Mouse (Mus musculus): ENCODE results near the gene Kcnd1. TPM values are rescaled to one million over a fixed set of nuclear protein-coding genes. Genes with fewer than 3 reads are reported as not detected.
"Not testable (repeated sequence)": the region's sequence is repeated elsewhere in the genome, so short reads cannot be mapped to it uniquely, and the experiment has no call there.

Gene Kcnd1
- polyA plus RNA-seq, 1 experiment from 2014 or later: 0.86 TPM

GRCm38 (mm10) chrX:7790309-7790708, 31.8 kb upstream of the Kcnd1 start:
- DNase-seq (ENCODE audit: low spot score, missing footprints) (no peak), ATAC-seq (ENCODE audit: low FRiP score) (peak; percentile 22; the same call in 1 of the 2 replicates)
- H3K9me3 ChIP-seq (ENCODE audit: control insufficient read depth, low read length): no peaks in the 10 kb centered on the region
- peaks cover 3% of the 10 kb centered on the region; the same call in 1 of the 2 replicates for H3K4me1 ChIP-seq (ENCODE audit: control insufficient read depth, insufficient read depth, low read length)
- WGBS: 20% methylated on average over 5 of the region's 5 CpGs
- peak overlapping the region; percentile 49 for H3K4me3 ChIP-seq (ENCODE audit: low read depth, low read length)
- peak overlapping the region; percentile 68 for H3K9ac ChIP-seq (ENCODE audit: low read length)
- no peak overlapping the region for H3K27ac ChIP-seq (ENCODE audit: low read depth, low read length)
- H3K36me3 ChIP-seq (ENCODE audit: control insufficient read depth, insufficient read depth, low read length): no peaks in the 10 kb centered on the region
- no peaks in the 10 kb centered on the region for H3K27me3 ChIP-seq (ENCODE audit: control insufficient read depth, insufficient read depth, low read length)
- peak overlapping the region; percentile 59 for H3K4me2 ChIP-seq

- ATAC-seq (ENCODE audit: low FRiP score) (no peak), DNase-seq (ENCODE audit: low spot score, missing footprints) (no peak)
- Histone ChIP-seq H3K9me3 (ENCODE audit: control insufficient read depth, low read length) (no peaks in the 10 kb centered on the region), H3K9ac (ENCODE audit: low read length) (no peak overlapping the region), H3K4me1 (ENCODE audit: control insufficient read depth, insufficient read depth, low read length) (peaks cover 3% of the 10 kb centered on the region; the same call in 1 of the 2 replicates), H3K4me3 (ENCODE audit: low read depth, low read length) (no peak overlapping the region), H3K27ac (ENCODE audit: low read depth, low read length) (no peak overlapping the region), H3K4me2 (no peak overlapping the region), H3K27me3 (ENCODE audit: control insufficient read depth, insufficient read depth, low read length) (no peaks in the 10 kb centered on the region), H3K36me3 (ENCODE audit: control insufficient read depth, insufficient read depth, low read length) (no peaks in the 10 kb centered on the region)
- 40% methylated on average over 3 of the region's 3 CpGs for WGBS
Observed at GRCm38 (mm10) chrX:7793361-7793760, 28.7 kb upstream of the Kcnd1 start.

- H3K36me3 ChIP-seq (ENCODE audit: control insufficient read depth, insufficient read depth, low read length): no peaks in the 10 kb centered on the region; the same call in 1 of the 2 replicates
- no peak overlapping the region for H3K27ac ChIP-seq (ENCODE audit: low read depth, low read length)
- ATAC-seq (ENCODE audit: low FRiP score) (no peak), DNase-seq (ENCODE audit: low spot score, missing footprints) (no peak)
- no peak overlapping the region for H3K9ac ChIP-seq (ENCODE audit: low read length)
- peaks cover 3% of the 10 kb centered on the region; the same call in 1 of the 2 replicates for H3K4me1 ChIP-seq (ENCODE audit: control insufficient read depth, insufficient read depth, low read length)
- no peak overlapping the region for H3K4me2 ChIP-seq
- H3K4me3 ChIP-seq (ENCODE audit: low read depth, low read length): no peak overlapping the region
- WGBS: 35% methylated on average over 7 of the region's 7 CpGs
- H3K9me3 ChIP-seq (ENCODE audit: control insufficient read depth, low read length): no peaks in the 10 kb centered on the region
- no peaks in the 10 kb centered on the region for H3K27me3 ChIP-seq (ENCODE audit: control insufficient read depth, insufficient read depth, low read length)
Observed at GRCm38 (mm10) chrX:7795016-7795415, 27.1 kb upstream of the Kcnd1 start.

GRCm38 (mm10) chrX:7797327-7797726, 24.8 kb upstream of the Kcnd1 start:
- ATAC-seq (ENCODE audit: low FRiP score): no peak

GRCm38 (mm10) chrX:7802157-7802556, 19.9 kb upstream of the Kcnd1 start:
- not testable (repeated sequence) for H3K27ac ChIP-seq (ENCODE audit: low read depth, low read length); DNase-seq (ENCODE audit: low spot score, missing footprints); H3K4me3 ChIP-seq (ENCODE audit: low read depth, low read length); ATAC-seq (ENCODE audit: low FRiP score); H3K36me3 ChIP-seq (ENCODE audit: control insufficient read depth, insufficient read depth, low read length); H3K27me3 ChIP-seq (ENCODE audit: control insufficient read depth, insufficient read depth, low read length); H3K4me2 ChIP-seq; H3K9ac ChIP-seq (ENCODE audit: low read length); H3K9me3 ChIP-seq (ENCODE audit: control insufficient read depth, low read length); H3K4me1 ChIP-seq (ENCODE audit: control insufficient read depth, insufficient read depth, low read length)
- WGBS: 96% methylated on average over 2 of the region's 2 CpGs

More at GRCm38 (mm10) chrX:7797327-7797726, 24.8 kb upstream of the Kcnd1 start:
- Histone ChIP-seq H3K4me1 (ENCODE audit: control insufficient read depth, insufficient read depth, low read length) (no peaks in the 10 kb centered on the region), H3K4me3 (ENCODE audit: low read depth, low read length) (no peak overlapping the region), H3K36me3 (ENCODE audit: control insufficient read depth, insufficient read depth, low read length) (no peaks in the 10 kb centered on the region; the same call in 1 of the 2 replicates), H3K9me3 (ENCODE audit: control insufficient read depth, low read length) (no peaks in the 10 kb centered on the region), H3K27ac (ENCODE audit: low read depth, low read length) (no peak overlapping the region), H3K4me2 (no peak overlapping the region), H3K27me3 (ENCODE audit: control insufficient read depth, insufficient read depth, low read length) (no peaks in the 10 kb centered on the region), H3K9ac (ENCODE audit: low read length) (no peak overlapping the region)
- no peak for DNase-seq (ENCODE audit: low spot score, missing footprints)
- WGBS: 88% methylated on average over 3 of the region's 3 CpGs

GRCm38 (mm10) chrX:7815016-7815415, 7.1 kb upstream of the Kcnd1 start:
- not testable (repeated sequence) for H3K27ac ChIP-seq (ENCODE audit: low read depth, low read length); H3K27me3 ChIP-seq (ENCODE audit: control insufficient read depth, insufficient read depth, low read length); H3K4me3 ChIP-seq (ENCODE audit: low read depth, low read length); DNase-seq (ENCODE audit: low spot score, missing footprints); ATAC-seq (ENCODE audit: low FRiP score); H3K36me3 ChIP-seq (ENCODE audit: control insufficient read depth, insufficient read depth, low read length); H3K4me1 ChIP-seq (ENCODE audit: control insufficient read depth, insufficient read depth, low read length); H3K9ac ChIP-seq (ENCODE audit: low read length); H3K4me2 ChIP-seq; H3K9me3 ChIP-seq (ENCODE audit: control insufficient read depth, low read length)
- 51% methylated on average over 8 of the region's 8 CpGs for WGBS

- Histone ChIP-seq H3K27me3 (ENCODE audit: control insufficient read depth, insufficient read depth, low read length) (no peaks in the 10 kb centered on the region), H3K9me3 (ENCODE audit: control insufficient read depth, low read length) (no peaks in the 10 kb centered on the region), H3K4me1 (ENCODE audit: control insufficient read depth, insufficient read depth, low read length) (no peaks in the 10 kb centered on the region), H3K4me3 (ENCODE audit: low read depth, low read length) (no peak overlapping the region), H3K36me3 (ENCODE audit: control insufficient read depth, insufficient read depth, low read length) (no peaks in the 10 kb centered on the region), H3K27ac (ENCODE audit: low read depth, low read length) (no peak overlapping the region), H3K9ac (ENCODE audit: low read length) (no peak overlapping the region), H3K4me2 (no peak overlapping the region)
- WGBS: 89% methylated on average over 1 of the region's 1 CpGs
- ATAC-seq (ENCODE audit: low FRiP score) (no peak), DNase-seq (ENCODE audit: low spot score, missing footprints) (no peak)
Observed at GRCm38 (mm10) chrX:7837146-7837545, 15.1 kb downstream of the Kcnd1 start.

GRCm38 (mm10) chrX:7840842-7841162, 18.7 kb downstream of the Kcnd1 start:
- Histone ChIP-seq H3K36me3 (ENCODE audit: control insufficient read depth, insufficient read depth, low read length) (no peaks in the 10 kb centered on the region), H3K9me3 (ENCODE audit: control insufficient read depth, low read length) (no peaks in the 10 kb centered on the region), H3K9ac (ENCODE audit: low read length) (no peak overlapping the region), H3K27ac (ENCODE audit: low read depth, low read length) (no peak overlapping the region), H3K4me1 (ENCODE audit: control insufficient read depth, insufficient read depth, low read length) (peaks cover 8% of the 10 kb centered on the region), H3K4me2 (peak overlapping the region; percentile 29; the same call in 1 of the 2 replicates), H3K27me3 (ENCODE audit: control insufficient read depth, insufficient read depth, low read length) (no peaks in the 10 kb centered on the region), H3K4me3 (ENCODE audit: low read depth, low read length) (peak overlapping the region; percentile 2; the same call in 1 of the 2 replicates)
- 19% methylated on average over 7 of the region's 7 CpGs for WGBS
- DNase-seq (ENCODE audit: low spot score, missing footprints) (no peak), ATAC-seq (ENCODE audit: low FRiP score) (no peak)

- Histone ChIP-seq H3K4me2 (peak within 1 kb of the TSS; percentile 71), H3K4me1 (ENCODE audit: control insufficient read depth, insufficient read depth, low read length) (peaks cover 8% of the 10 kb centered on the region), H3K27me3 (ENCODE audit: control insufficient read depth, insufficient read depth, low read length) (no peaks in the 10 kb centered on the region), H3K36me3 (ENCODE audit: control insufficient read depth, insufficient read depth, low read length) (no peaks in the 10 kb centered on the region), H3K9me3 (ENCODE audit: control insufficient read depth, low read length) (no peaks in the 10 kb centered on the region), H3K4me3 (ENCODE audit: low read depth, low read length) (peak within 1 kb of the TSS; percentile 78), H3K27ac (ENCODE audit: low read depth, low read length) (peak within 1 kb of the TSS; percentile 59), H3K9ac (ENCODE audit: low read length) (peak within 1 kb of the TSS; percentile 80)
- 17% methylated on average over 72 of the region's 74 CpGs for WGBS
- DNase-seq (ENCODE audit: low spot score, missing footprints) (peak; percentile 98), ATAC-seq (ENCODE audit: low FRiP score) (peak; percentile 98)
Observed at GRCm38 (mm10) chrX:7841163-7842162, 19.4 kb downstream of the Kcnd1 start, which contains the start of gene Otud5. Otud5 (plus strand) TSS chrX:7841364.

Measured in midbrain, embryonic 11.5 days (tissue).